Mouse (Mus musculus): ENCODE measurements at regions not wholly inside any gene's neighbourhood (a gene's known extent, or its start where the extent isn't known, plus 50 kb on each side); places are given as distances from the start of the nearest gene placed in this dataset. TPM values are rescaled to one million over a fixed set of nuclear protein-coding genes. Genes with fewer than 3 reads are reported as not detected.
"Not testable (repeated sequence)": the region's sequence is repeated elsewhere in the genome, so short reads cannot be mapped to it uniquely, and the experiment has no call there.

DNA sequence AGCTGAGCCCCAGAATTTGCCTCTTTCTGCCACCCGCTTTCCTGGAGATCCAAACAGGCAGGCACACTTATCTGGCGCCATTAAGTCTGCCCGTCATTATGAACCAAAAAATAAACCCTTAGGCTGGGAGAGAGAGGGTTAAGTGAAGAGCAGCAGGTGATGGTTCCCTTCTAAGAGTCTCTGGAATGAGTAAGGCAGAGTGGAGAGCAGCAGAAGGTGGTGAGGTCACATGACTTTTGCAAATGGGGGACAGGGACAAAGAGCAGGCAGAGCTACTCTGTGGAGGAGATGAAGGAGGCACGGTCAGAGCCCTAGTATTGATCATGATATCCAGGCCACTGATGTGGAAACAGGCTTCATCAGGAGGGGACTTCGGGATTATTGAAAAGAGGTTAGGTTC is 64.2 kb upstream of the Gadl1 start:
- 79% methylated on average over 5 of the region's 5 CpGs for WGBS
- no peak overlapping the region for H3K27ac ChIP-seq (ENCODE audit: low read depth, low read length)
- H3K27me3 ChIP-seq (ENCODE audit: control insufficient read depth, insufficient read depth, low read length) = no peaks in the 10 kb centered on the region
- no peak overlapping the region for H3K4me2 ChIP-seq
- no peak for ATAC-seq (ENCODE audit: low FRiP score)
- no peaks in the 10 kb centered on the region for H3K4me1 ChIP-seq (ENCODE audit: control insufficient read depth, insufficient read depth, low read length)
- no peak overlapping the region for H3K9ac ChIP-seq (ENCODE audit: low read length)
- no peaks in the 10 kb centered on the region for H3K36me3 ChIP-seq (ENCODE audit: control insufficient read depth, insufficient read depth, low read length)
- DNase-seq (ENCODE audit: low spot score, missing footprints) = no peak
- no peaks in the 10 kb centered on the region for H3K9me3 ChIP-seq (ENCODE audit: control insufficient read depth, low read length)
- no peak overlapping the region for H3K4me3 ChIP-seq (ENCODE audit: low read depth, low read length)

DNA sequence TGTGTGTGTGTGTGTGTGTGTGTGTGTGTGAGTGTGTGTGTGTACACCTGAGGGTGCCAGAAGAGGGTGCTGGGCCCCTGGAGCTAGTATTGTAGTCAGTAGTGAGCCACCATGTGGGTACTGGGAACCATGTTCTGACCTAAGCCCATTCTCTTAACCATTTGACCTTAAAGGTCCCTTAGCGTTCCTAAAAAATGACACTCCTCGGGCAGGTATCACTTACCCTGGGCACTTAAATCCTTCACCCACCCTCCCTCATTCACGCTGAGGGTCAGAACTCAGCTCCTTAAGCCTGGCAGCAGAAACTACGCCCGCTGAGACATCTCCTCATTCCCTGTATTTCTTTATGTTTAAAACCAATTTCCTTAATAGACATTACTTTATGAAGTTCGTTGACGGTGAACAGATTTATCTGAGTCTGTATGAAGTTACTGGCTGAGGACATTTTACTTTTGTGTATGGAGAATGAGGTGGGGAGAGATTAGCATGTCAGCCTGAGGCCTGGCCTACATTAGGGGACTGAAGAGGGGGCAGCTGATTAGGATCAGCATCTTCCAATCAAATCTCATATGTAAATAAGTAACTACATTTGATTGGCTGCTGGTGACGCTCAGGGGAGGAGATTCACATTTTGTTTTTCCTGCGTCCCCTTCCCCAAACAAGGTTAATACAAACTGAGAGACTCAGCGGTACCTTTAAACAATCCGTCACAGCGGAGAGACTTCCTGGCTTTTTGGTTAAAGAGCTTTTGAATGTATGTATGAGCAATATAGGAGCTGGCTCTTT is 61.8 kb upstream of the Gadl1 start:
- H3K27ac ChIP-seq (ENCODE audit: low read depth, low read length) = no peak overlapping the region
- 45% methylated on average over 12 of the region's 12 CpGs for WGBS

DNA sequence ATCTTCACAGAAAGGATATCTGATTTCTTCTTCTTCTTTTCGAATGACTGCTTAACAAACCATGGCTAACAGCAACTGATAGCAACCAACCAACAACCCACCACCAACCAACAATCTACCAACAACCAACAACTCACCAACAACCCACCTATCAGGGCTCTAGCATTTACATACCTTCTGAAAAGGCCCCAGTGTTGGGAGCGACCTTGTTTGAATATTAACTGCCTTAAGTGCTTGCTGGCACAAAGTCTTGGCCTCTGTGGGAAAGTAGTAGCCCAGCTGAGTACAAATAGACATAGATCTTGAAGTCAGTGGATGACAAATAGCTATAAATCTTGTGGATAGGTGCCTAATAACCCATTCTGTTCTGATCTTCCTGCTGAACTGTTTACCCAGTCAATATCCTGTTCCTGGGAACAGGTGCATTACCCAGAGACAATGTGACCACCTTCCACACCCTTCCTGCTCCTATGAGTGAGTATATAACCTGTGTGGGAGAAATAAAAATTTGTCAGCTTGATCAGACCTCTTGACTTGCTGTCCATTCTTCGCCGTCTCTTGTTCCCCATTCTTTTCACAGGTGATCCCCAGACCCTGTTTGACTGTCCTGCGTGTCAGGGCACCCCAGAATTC is 55.9 kb upstream of the Gadl1 start:
- not testable (repeated sequence) for H3K4me2 ChIP-seq; ATAC-seq (ENCODE audit: low FRiP score); H3K4me1 ChIP-seq (ENCODE audit: control insufficient read depth, insufficient read depth, low read length); H3K27ac ChIP-seq (ENCODE audit: low read depth, low read length); H3K27me3 ChIP-seq (ENCODE audit: control insufficient read depth, insufficient read depth, low read length); H3K9ac ChIP-seq (ENCODE audit: low read length); H3K9me3 ChIP-seq (ENCODE audit: control insufficient read depth, low read length); DNase-seq (ENCODE audit: low spot score, missing footprints); H3K4me3 ChIP-seq (ENCODE audit: low read depth, low read length); H3K36me3 ChIP-seq (ENCODE audit: control insufficient read depth, insufficient read depth, low read length)
- WGBS = 83% methylated on average over 5 of the region's 5 CpGs

More for the DNA sequence above, 61.8 kb upstream of the Gadl1 start:
- ATAC-seq (ENCODE audit: low FRiP score) (peak; percentile 93), DNase-seq (ENCODE audit: low spot score, missing footprints) (peak; percentile 87)
- Histone ChIP-seq H3K9ac (ENCODE audit: low read length) (no peak overlapping the region), H3K27me3 (ENCODE audit: control insufficient read depth, insufficient read depth, low read length) (no peaks in the 10 kb centered on the region), H3K4me3 (ENCODE audit: low read depth, low read length) (peak overlapping the region; percentile 18; the same call in 1 of the 2 replicates), H3K36me3 (ENCODE audit: control insufficient read depth, insufficient read depth, low read length) (no peaks in the 10 kb centered on the region), H3K4me2 (peak overlapping the region; percentile 41), H3K4me1 (ENCODE audit: control insufficient read depth, insufficient read depth, low read length) (no peaks in the 10 kb centered on the region), H3K9me3 (ENCODE audit: control insufficient read depth, low read length) (no peaks in the 10 kb centered on the region)

DNA sequence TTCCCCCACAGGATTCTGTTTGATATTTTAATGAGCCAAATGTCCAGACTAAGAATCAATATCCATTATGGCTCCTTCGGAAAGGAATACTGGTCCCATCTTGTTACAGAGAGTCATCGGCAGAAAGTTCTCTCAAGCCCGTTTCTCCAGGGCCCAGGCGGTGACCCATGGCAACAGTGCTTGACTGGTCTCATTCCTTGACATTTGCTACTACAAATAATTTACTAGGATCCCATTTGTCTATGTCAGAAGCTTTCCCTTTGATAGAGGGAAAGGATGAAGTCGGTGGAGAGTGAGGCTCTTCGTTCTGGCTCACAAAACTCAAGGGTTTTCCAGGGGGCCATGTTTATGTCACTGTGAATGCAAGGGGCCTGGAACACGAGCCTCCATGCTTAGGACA is 52.0 kb upstream of the Gadl1 start:
- H3K4me1 ChIP-seq (ENCODE audit: control insufficient read depth, insufficient read depth, low read length) = no peaks in the 10 kb centered on the region

DNA sequence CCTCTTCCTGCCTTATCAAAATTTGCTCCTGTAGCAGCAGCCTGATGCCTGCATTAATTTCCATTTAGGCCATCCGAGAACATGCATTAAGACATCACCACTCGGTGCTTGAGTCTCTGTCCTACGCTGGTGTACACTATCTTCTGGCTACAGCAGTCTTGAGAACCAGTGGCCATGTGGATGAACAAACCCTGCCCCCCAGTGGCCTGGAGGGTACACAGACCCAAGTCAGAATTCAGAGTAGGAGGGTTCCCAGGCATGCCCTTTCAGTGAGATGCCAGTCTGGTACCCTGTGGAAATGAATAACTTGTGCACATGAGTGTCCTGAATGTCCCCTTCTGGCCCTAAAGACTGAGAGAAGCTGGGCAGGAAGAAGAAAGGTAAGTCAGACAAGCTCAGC is 50.4 kb upstream of the Gadl1 start:
- H3K4me3 ChIP-seq (ENCODE audit: low read depth, low read length) = no peak overlapping the region
- no peak for ATAC-seq (ENCODE audit: low FRiP score)

More for the DNA sequence above, 52.0 kb upstream of the Gadl1 start:
- DNase-seq (ENCODE audit: low spot score, missing footprints) (peak; percentile 70), ATAC-seq (ENCODE audit: low FRiP score) (no peak)
- WGBS = 79% methylated on average over 7 of the region's 7 CpGs
- no peaks in the 10 kb centered on the region for H3K9me3 ChIP-seq (ENCODE audit: control insufficient read depth, low read length)
- H3K27ac ChIP-seq (ENCODE audit: low read depth, low read length) = no peak overlapping the region
- no peak overlapping the region for H3K9ac ChIP-seq (ENCODE audit: low read length)
- no peak overlapping the region for H3K4me3 ChIP-seq (ENCODE audit: low read depth, low read length)
- no peaks in the 10 kb centered on the region for H3K27me3 ChIP-seq (ENCODE audit: control insufficient read depth, insufficient read depth, low read length)
- H3K36me3 ChIP-seq (ENCODE audit: control insufficient read depth, insufficient read depth, low read length) = no peaks in the 10 kb centered on the region
- no peak overlapping the region for H3K4me2 ChIP-seq

More for the DNA sequence above, 50.4 kb upstream of the Gadl1 start:
- Histone ChIP-seq H3K27me3 (ENCODE audit: control insufficient read depth, insufficient read depth, low read length) (no peaks in the 10 kb centered on the region), H3K9me3 (ENCODE audit: control insufficient read depth, low read length) (no peaks in the 10 kb centered on the region), H3K9ac (ENCODE audit: low read length) (no peak overlapping the region), H3K27ac (ENCODE audit: low read depth, low read length) (no peak overlapping the region), H3K4me2 (no peak overlapping the region), H3K36me3 (ENCODE audit: control insufficient read depth, insufficient read depth, low read length) (no peaks in the 10 kb centered on the region), H3K4me1 (ENCODE audit: control insufficient read depth, insufficient read depth, low read length) (no peaks in the 10 kb centered on the region)
- WGBS = 80% methylated on average over 3 of the region's 3 CpGs
- DNase-seq (ENCODE audit: low spot score, missing footprints) = no peak

MicroRNAs in the stretch of these regions (microRNA counts, 519-probe panel; counts per million panel counts)
- not detected for microRNA mmu-miR-467h+mmu-miR-669d+mmu-miR-669l

Small RNAs in the stretch of these regions (microRNA-seq; reads per million reads assigned to microRNA genes)
- gene Gm22243 (not detected), gene Gm25510 (not detected), gene Gm26303 (not detected), gene Mir467h (not detected)

All from midbrain, embryonic 11.5 days (tissue).